Mouse (Mus musculus): ENCODE data around the gene Hes2. TPM values are rescaled to one million over a fixed set of nuclear protein-coding genes. Genes with fewer than 3 reads are reported as not detected.

Hes2 gene
- polyA plus RNA-seq, 1 experiment from 2014 or later: not detected

GRCm38 (mm10) chr4:152190701-152191100 is 32.0 kb downstream of the Hes2 start:
- no peak overlapping the region for H3K9ac ChIP-seq
- 72% methylated on average over 5 of the region's 5 CpGs for WGBS

DNA sequence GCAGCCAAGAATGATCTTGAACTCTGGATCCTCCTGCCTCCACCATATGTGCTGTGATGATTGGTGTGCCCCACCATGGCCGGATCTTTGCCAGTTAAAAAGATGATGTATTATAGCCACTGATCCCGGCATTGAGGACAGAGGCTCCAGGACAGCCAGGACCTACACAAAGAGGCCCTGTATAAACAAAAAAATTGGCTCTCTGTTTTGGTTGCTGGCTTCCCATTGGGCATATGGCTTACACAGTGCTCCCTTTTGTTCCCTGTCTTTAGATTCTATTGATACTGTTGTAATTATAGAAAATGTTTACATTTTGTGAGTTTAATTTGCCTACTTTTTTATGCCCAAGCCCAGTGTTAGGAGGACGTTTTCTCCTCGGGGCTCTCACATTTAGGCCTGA is 33.9 kb downstream of the Hes2 start:
- Histone ChIP-seq H3K9ac (no peak overlapping the region), H3K4me2 (no peak overlapping the region), H3K4me3 (no peak overlapping the region), H3K36me3 (no peaks in the 10 kb centered on the region), H3K9me3 (no peaks in the 10 kb centered on the region), H3K27me3 (no peaks in the 10 kb centered on the region), H3K27ac (peak overlapping the region; percentile 68; the same call in 1 of the 2 replicates), H3K4me1 (peaks cover 21% of the 10 kb centered on the region)
- WGBS: 31% methylated on average over 4 of the region's 4 CpGs
- no peak for ATAC-seq (ENCODE audit: insufficient number of reproducible peaks, insufficient read depth, low FRiP score, low TSS enrichment, low read depth)

More at GRCm38 (mm10) chr4:152190701-152191100, 32.0 kb downstream of the Hes2 start:
- no peak overlapping the region for H3K4me2 ChIP-seq
- H3K4me3 ChIP-seq: no peak overlapping the region
- no peaks in the 10 kb centered on the region for H3K36me3 ChIP-seq
- no peaks in the 10 kb centered on the region for H3K9me3 ChIP-seq
- H3K4me1 ChIP-seq: peaks cover 36% of the 10 kb centered on the region
- no peaks in the 10 kb centered on the region for H3K27me3 ChIP-seq
- no peak overlapping the region for H3K27ac ChIP-seq
- ATAC-seq (ENCODE audit: insufficient number of reproducible peaks, insufficient read depth, low FRiP score, low TSS enrichment, low read depth): no peak

DNA sequence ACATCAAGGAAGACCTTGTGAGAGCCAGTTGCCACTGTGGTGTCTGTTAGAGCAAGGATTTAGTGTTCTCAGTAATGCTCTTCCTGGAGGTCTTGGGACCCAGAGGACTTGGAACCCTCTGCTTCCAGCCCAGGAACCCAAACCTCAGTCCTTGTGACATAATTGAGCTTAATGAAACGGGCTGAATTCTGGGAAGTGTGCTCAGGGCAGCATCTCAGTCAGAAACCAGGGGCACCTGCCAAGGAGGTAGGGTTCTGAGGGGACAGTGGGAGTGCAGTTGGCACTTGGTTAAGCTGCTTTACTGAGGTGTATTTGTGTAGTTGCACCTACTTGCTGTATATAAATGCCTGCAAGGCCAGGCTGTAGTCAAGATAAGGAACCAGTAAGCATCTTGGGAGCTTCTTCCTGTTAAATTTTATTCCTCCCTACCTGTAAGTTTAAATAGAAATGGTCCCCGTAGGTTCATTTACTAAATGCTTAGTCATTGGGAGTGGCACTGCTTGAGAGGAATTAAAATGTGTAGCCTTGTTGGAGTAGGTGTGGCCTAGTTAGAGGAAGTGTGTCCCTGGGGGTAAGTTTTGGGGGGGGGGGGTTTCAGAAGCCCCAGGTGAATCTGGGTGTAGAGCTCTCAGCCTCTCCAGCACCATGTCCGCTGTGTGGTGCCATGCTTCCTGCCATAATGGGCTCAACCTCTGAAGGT is 36.0 kb downstream of the Hes2 start:
- 82% methylated on average over 3 of the region's 3 CpGs for whole genome bisulfite sequencing
- no peak overlapping the region for H3K9ac ChIP-seq
- H3K4me3 ChIP-seq: no peak overlapping the region
- no peak for ATAC-seq (ENCODE audit: insufficient number of reproducible peaks, insufficient read depth, low FRiP score, low TSS enrichment, low read depth)
- H3K4me2 ChIP-seq: no peak overlapping the region
- H3K9me3 ChIP-seq: no peaks in the 10 kb centered on the region
- H3K36me3 ChIP-seq: no peaks in the 10 kb centered on the region
- H3K4me1 ChIP-seq: peaks cover 21% of the 10 kb centered on the region
- H3K27me3 ChIP-seq: no peaks in the 10 kb centered on the region
- H3K27ac ChIP-seq: no peak overlapping the region; the same call in 1 of the 2 replicates

DNA sequence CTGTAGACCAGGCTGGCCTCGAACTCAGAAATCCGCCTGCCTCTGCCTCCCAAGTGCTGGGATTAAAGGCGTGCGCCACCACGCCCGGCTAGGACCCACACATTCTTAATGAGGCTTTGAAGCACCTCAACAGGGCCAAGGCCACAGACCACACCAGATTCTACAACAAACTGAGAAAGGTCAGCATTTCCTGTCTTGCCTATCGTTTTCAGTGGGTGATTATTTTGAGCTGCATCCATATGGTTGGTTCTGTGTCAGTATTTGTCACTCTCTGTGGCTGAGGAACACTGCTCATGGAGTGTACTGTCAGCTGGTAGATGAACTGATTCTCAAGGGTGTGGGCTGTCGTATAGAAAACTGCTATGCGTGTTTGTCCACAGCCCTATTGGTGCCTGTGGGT is 37.6 kb downstream of the Hes2 start:
- Histone ChIP-seq H3K4me1 (peaks cover 8% of the 10 kb centered on the region), H3K4me2 (no peak overlapping the region), H3K9ac (no peak overlapping the region), H3K36me3 (no peaks in the 10 kb centered on the region), H3K27ac (no peak overlapping the region), H3K9me3 (no peaks in the 10 kb centered on the region), H3K27me3 (no peaks in the 10 kb centered on the region), H3K4me3 (no peak overlapping the region)
- ATAC-seq (ENCODE audit: insufficient number of reproducible peaks, insufficient read depth, low FRiP score, low TSS enrichment, low read depth): no peak
- WGBS: 88% methylated on average over 9 of the region's 9 CpGs

DNA sequence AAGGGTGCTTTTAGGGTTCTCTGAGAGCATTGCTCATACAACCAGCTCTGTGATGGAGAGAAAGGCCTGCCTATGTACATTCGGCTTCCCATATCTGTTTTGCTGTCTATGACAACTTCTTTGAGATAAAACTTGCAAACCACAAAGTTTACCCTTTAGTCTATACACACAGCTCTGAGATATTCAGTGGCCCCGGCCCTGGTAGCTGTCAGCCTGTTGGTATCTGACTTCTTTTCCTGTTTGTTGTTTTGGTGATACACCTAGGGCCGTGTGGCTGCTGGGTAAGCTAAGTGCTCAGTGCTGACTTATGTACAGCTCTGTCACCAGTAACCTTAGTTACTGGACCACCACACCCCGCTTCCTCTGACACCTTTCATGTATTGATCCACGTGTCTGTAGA is 38.9 kb downstream of the Hes2 start:
- no peak overlapping the region for H3K4me3 ChIP-seq
- no peak overlapping the region for H3K4me2 ChIP-seq
- no peak for ATAC-seq (ENCODE audit: insufficient number of reproducible peaks, insufficient read depth, low FRiP score, low TSS enrichment, low read depth)
- no peak overlapping the region for H3K27ac ChIP-seq
- H3K27me3 ChIP-seq: no peaks in the 10 kb centered on the region
- peaks cover 8% of the 10 kb centered on the region for H3K4me1 ChIP-seq
- no peaks in the 10 kb centered on the region for H3K36me3 ChIP-seq
- 78% methylated on average over 5 of the region's 5 CpGs for WGBS
- no peaks in the 10 kb centered on the region for H3K9me3 ChIP-seq
- H3K9ac ChIP-seq: no peak overlapping the region

DNA sequence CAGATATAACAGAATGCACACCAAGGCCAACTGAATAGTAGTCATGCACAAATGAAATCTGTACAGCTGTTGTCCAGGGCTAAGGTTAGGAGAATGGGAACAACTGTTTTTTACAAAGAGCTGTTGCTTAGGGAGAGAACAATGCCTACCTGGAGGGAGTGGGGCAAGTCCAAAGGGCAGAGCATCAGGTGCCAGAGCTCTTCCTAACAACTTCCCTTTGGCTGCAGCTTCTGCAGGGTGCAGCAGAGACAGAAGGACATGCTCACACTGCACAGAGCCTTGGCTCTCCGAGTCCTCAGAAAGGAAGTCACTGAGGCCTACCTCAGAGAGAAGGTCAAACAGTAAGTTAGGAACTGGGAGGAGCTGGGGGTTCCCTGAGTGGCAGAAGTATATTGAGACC is 41.0 kb downstream of the Hes2 start:
- whole genome bisulfite sequencing: 65% methylated on average over 1 of the region's 1 CpGs

GRCm38 (mm10) chr4:152201492-152201891 is 42.8 kb downstream of the Hes2 start:
- Histone ChIP-seq H3K9me3 (no peaks in the 10 kb centered on the region), H3K36me3 (no peaks in the 10 kb centered on the region), H3K27me3 (no peaks in the 10 kb centered on the region), H3K4me1 (peaks cover 10% of the 10 kb centered on the region), H3K9ac (no peak overlapping the region), H3K4me2 (no peak overlapping the region), H3K4me3 (no peak overlapping the region), H3K27ac (no peak overlapping the region)
- 72% methylated on average over 6 of the region's 6 CpGs for WGBS
- ATAC-seq (ENCODE audit: insufficient number of reproducible peaks, insufficient read depth, low FRiP score, low TSS enrichment, low read depth): no peak

More for the DNA sequence above, 41.0 kb downstream of the Hes2 start:
- H3K4me2 ChIP-seq: no peak overlapping the region
- H3K27me3 ChIP-seq: no peaks in the 10 kb centered on the region
- H3K4me1 ChIP-seq: 0 out of 2 replicates have a peak, but pooled peaks cover 4% of the 10 kb centered on the region
- H3K9me3 ChIP-seq: no peaks in the 10 kb centered on the region
- H3K27ac ChIP-seq: no peak overlapping the region
- H3K36me3 ChIP-seq: no peaks in the 10 kb centered on the region
- H3K4me3 ChIP-seq: no peak overlapping the region
- H3K9ac ChIP-seq: no peak overlapping the region
- no peak for ATAC-seq (ENCODE audit: insufficient number of reproducible peaks, insufficient read depth, low FRiP score, low TSS enrichment, low read depth)

GRCm38 (mm10) chr4:152202418-152202817 is 43.8 kb downstream of the Hes2 start:
- no peaks in the 10 kb centered on the region for H3K9me3 ChIP-seq
- H3K36me3 ChIP-seq: no peaks in the 10 kb centered on the region
- no peak for ATAC-seq (ENCODE audit: insufficient number of reproducible peaks, insufficient read depth, low FRiP score, low TSS enrichment, low read depth)
- no peaks in the 10 kb centered on the region for H3K27me3 ChIP-seq
- no peak overlapping the region for H3K4me3 ChIP-seq
- no peak overlapping the region for H3K27ac ChIP-seq
- H3K4me2 ChIP-seq: no peak overlapping the region
- H3K4me1 ChIP-seq: peaks cover 10% of the 10 kb centered on the region
- 79% methylated on average over 1 of the region's 1 CpGs for WGBS
- H3K9ac ChIP-seq: no peak overlapping the region

- H3K4me2 ChIP-seq: no peak overlapping the region
- H3K27me3 ChIP-seq: no peaks in the 10 kb centered on the region
- no peaks in the 10 kb centered on the region for H3K36me3 ChIP-seq
- H3K27ac ChIP-seq: no peak overlapping the region
- no peaks in the 10 kb centered on the region for H3K9me3 ChIP-seq
- H3K4me1 ChIP-seq: peaks cover 10% of the 10 kb centered on the region
- no peak for ATAC-seq (ENCODE audit: insufficient number of reproducible peaks, insufficient read depth, low FRiP score, low TSS enrichment, low read depth)
- WGBS: 69% methylated on average over 3 of the region's 3 CpGs
- H3K4me3 ChIP-seq: no peak overlapping the region
- no peak overlapping the region for H3K9ac ChIP-seq
These were observed 44.2 kb downstream of the Hes2 start for GRCm38 (mm10) chr4:152202905-152203304.

- Histone ChIP-seq H3K4me3 (no peak overlapping the region), H3K36me3 (no peaks in the 10 kb centered on the region), H3K27ac (no peak overlapping the region), H3K4me2 (no peak overlapping the region), H3K27me3 (no peaks in the 10 kb centered on the region), H3K9me3 (no peaks in the 10 kb centered on the region), H3K9ac (no peak overlapping the region), H3K4me1 (peaks cover 10% of the 10 kb centered on the region)
- ATAC-seq (ENCODE audit: insufficient number of reproducible peaks, insufficient read depth, low FRiP score, low TSS enrichment, low read depth): no peak
- WGBS: 88% methylated on average over 6 of the region's 6 CpGs
These were observed 46.0 kb downstream of the Hes2 start for GRCm38 (mm10) chr4:152204663-152205062.

GRCm38 (mm10) chr4:152206199-152206598 is 47.5 kb downstream of the Hes2 start:
- Histone ChIP-seq H3K4me2 (no peak overlapping the region), H3K36me3 (no peaks in the 10 kb centered on the region), H3K4me3 (no peak overlapping the region), H3K9ac (no peak overlapping the region), H3K4me1 (peaks cover 10% of the 10 kb centered on the region), H3K9me3 (no peaks in the 10 kb centered on the region), H3K27me3 (no peaks in the 10 kb centered on the region), H3K27ac (no peak overlapping the region)
- no peak for ATAC-seq (ENCODE audit: insufficient number of reproducible peaks, insufficient read depth, low FRiP score, low TSS enrichment, low read depth)
- 35% methylated on average over 6 of the region's 6 CpGs for WGBS

DNA sequence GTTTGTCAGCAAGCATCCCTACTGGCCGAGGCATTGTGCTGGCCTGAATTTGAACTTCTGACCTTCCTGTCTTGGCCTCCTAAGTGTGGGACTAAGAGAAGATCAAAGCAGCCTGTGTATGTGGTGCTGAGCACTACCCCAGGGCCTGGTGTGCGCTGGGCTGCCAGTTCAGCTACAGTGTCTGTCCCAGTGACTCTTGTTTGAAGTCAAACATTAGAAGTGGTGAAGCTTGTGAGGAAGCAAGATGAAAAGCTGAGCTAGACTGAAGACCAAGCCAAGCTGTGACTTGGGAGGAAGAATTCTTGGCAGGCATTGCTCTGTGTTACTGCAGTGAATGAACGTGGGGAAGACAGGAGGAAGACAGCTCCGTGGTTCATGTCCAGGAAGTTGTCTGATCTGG is 51.0 kb downstream of the Hes2 start:
- Histone ChIP-seq H3K9ac (no peak overlapping the region), H3K4me3 (no peak overlapping the region), H3K36me3 (no peaks in the 10 kb centered on the region), H3K27ac (no peak overlapping the region), H3K4me1 (peaks cover 10% of the 10 kb centered on the region), H3K27me3 (no peaks in the 10 kb centered on the region), H3K4me2 (no peak overlapping the region), H3K9me3 (no peaks in the 10 kb centered on the region)
- ATAC-seq (ENCODE audit: insufficient number of reproducible peaks, insufficient read depth, low FRiP score, low TSS enrichment, low read depth): no peak
- WGBS: 47% methylated on average over 4 of the region's 4 CpGs

All from embryonic facial prominence, embryonic 13.5 days (tissue).